Mouse (Mus musculus) stomach, postnatal 0 days (tissue): ENCODE results near the gene H60c.

Experiments
- CTCF ChIP-seq: IDR thresholded peaks from 2 replicates; pipeline ENCODE4 v1.5.1; 2016; ENCODE audit warnings: antibody characterized with exemption, low read depth, mild to moderate bottlenecking, moderate library complexity
- EP300 ChIP-seq: optimal IDR thresholded peaks from 2 replicates; pipeline ENCODE3; 2016; ENCODE audit warnings: antibody characterized with exemption

DNA sequence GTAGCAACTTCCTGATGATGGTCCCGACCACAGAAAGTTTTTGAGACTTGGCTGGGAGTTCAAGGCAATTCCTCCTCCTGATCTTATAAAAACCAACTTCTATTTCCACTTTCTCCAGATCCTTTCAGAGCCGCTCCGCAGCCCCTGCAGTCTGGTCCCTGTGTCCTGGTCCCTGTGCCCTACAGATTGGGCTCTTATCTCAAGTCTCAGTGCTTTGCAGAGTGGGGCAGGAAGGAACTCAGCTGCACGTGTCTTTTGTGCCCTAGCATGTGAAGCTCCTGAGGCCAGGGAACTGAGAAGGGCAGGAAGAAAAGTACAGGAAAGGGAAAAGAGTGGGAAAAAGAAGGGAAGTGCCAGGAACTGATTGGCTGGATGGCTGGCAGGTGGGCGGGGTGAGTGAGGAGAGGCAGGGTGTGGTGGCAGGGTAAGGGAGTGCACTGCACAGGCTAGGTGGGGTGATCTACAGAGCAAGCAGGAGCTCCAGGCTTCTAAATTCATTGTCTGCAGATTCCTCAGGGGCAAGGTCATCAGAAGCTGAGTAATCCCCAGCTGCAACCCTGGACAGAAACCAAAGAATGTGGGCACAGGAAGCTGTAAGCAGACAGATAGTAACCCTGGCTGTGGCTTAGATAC is 30.8 kb downstream of the H60c start:
- TF ChIP-seq EP300 (no peak), CTCF (no peak)
